Mouse (Mus musculus) heart, postnatal 0 days (tissue): Measurements from ENCODE around the gene Tmprss9. TPM values are rescaled to one million over a fixed set of nuclear protein-coding genes. Genes with fewer than 3 reads are reported as not detected.
A peak's percentile ranks its signal among the peaks of the same experiment; 100 is the strongest.

Experiments
- ATAC-seq: fragments of 200-750 bp; cut with Nextera tagmentation; 2 replicates; pipeline ENCODE4 v1.8.0; 2017; ENCODE audit warnings: low read depth, moderate number of reproducible peaks, moderate library complexity; ENCODE audit not compliant: insufficient read depth
- DNase-seq: peaks from one replicate; pipeline ENCODE4 v3.0.0-alpha.2; 2016; ENCODE audit warnings: low spot score
- H3K27ac ChIP-seq: fragments of 300-500 bp; sonication (generic); 2 replicates; pipeline ENCODE4 v1.5.1; 2014; ENCODE audit warnings: low read depth, mild to moderate bottlenecking
- H3K27me3 ChIP-seq: fragments of 300-500 bp; sonication (generic); 2 replicates; pipeline ENCODE4 v1.6.1; 2014; ENCODE audit warnings: low read length, mixed read lengths; ENCODE audit not compliant: control insufficient read depth, insufficient read depth
- H3K36me3 ChIP-seq: fragments of 300-500 bp; sonication (generic); replicated peaks from 2 replicates; pipeline ENCODE4 v1.6.1; 2014; ENCODE audit warnings: low read length, mixed read lengths; ENCODE audit not compliant: control insufficient read depth, insufficient read depth
- H3K4me1 ChIP-seq: fragments of 300-500 bp; sonication (generic); 2 replicates; pipeline ENCODE4 v1.6.1; 2014; ENCODE audit warnings: antibody characterized with exemption; ENCODE audit not compliant: control insufficient read depth, insufficient read depth
- H3K4me2 ChIP-seq: fragments of 300-500 bp; sonication (generic); 2 replicates; pipeline ENCODE4 v1.6.1; 2014; ENCODE audit warnings: low read depth, mild to moderate bottlenecking, low read length, moderate library complexity
- H3K4me3 ChIP-seq: fragments of 300-500 bp; sonication (generic); 2 replicates; pipeline ENCODE4 v1.5.1; 2014; ENCODE audit warnings: low read depth, low read length
- H3K9ac ChIP-seq: fragments of 300-500 bp; sonication (generic); replicated peaks from 2 replicates; pipeline ENCODE4 v1.6.1; 2014; ENCODE audit warnings: low read depth, low read length, mixed read lengths
- H3K9me3 ChIP-seq: fragments of 300-500 bp; sonication (generic); replicated peaks from 2 replicates; pipeline ENCODE4 v1.6.1; 2016; ENCODE audit warnings: low read length; ENCODE audit not compliant: control insufficient read depth
- CTCF ChIP-seq: IDR thresholded peaks from 2 replicates; pipeline ENCODE4 v1.5.1; 2016; ENCODE audit warnings: antibody characterized with exemption, control low read depth, low read depth
- EP300 ChIP-seq: IDR thresholded peaks from 2 replicates; pipeline ENCODE4 v1.6.1; 2016; ENCODE audit warnings: antibody characterized with exemption, low read depth
- WGBS: fragments of 180-500 bp; shearing (Covaris S2); extraction: QIAGEN DNeasy Blood & Tissue Kit; methylation state at CpG from one replicate; pipeline ENCODE4 v1.1.7; 2014; 5-methylcytosine and 5-hydroxymethylcytosine counted together
- polyA plus RNA-seq: library from polyadenylated mRNA; unstranded; fragments of >200 nt; fragmentation: Nextera tagmentation; extraction: Ambion mirVana; gene quantifications from 2 replicates; pipeline ENCODE4 v1.2.1, GENCODE M21; 2015
- total RNA-seq: library from RNA; depleted of rRNA; stranded (reverse); fragments of >200 nt; gene quantifications from 2 replicates; pipeline ENCODE4 v1.2.3, GENCODE M21; 2014; ENCODE audit warnings: low replicate concordance

The Tmprss9 gene
- total and polyA plus RNA-seq, 2 experiments from 2014 or later, result not detected

DNA sequence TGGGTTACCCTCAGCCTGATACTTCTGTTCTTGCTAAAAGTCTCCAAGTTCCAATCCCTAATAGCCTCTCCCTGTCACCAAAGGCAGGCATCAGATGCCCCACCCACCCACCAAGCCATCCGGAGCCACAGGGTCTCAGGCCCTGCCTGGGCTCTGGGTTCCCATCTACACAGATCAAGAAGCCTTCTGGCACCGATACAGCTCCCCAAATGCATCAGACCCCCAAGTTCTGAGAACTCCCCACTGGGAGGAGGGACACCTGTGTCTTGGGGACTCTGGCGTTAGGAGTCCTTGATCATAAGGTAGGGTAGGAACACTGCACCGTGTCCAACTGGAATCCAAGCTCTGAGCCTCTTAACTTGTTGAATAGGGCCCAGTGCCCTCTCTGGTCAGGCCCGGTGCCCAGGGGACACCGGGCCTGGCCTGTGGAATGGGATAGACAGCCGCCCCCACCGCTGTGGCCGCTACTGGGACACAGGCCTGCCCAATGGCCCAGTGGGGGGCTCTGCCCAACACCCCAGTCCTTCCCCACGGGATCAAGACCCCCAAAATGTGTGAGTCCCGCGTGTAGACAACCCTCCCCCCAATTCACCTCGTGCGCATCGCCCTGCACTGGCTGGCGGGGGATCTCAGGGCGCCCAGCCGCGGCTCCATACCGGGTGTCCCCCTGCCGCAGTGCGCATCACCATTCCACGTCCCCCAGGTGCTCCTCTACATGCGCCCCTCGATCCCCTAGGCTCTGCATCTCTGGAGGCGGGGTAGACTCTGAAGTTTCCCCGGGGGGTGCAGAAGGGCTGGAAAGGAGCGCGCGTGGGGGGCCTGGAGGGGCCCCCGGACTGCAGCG lies 28.3 kb upstream of the Tmprss9 start:
- WGBS, result 14% methylated on average over 32 of the region's 32 CpGs
- peaks cover 9% of the 10 kb centered on the region; the same call in 1 of the 2 replicates for H3K4me1 ChIP-seq
- DNase-seq, result no peak
- no peaks in the 10 kb centered on the region for H3K36me3 ChIP-seq
- TF ChIP-seq EP300 (no peak), CTCF (no peak)
- H3K4me3 ChIP-seq, result peak overlapping the region; percentile 44
- peaks cover 30% of the 10 kb centered on the region for H3K27me3 ChIP-seq
- H3K9ac ChIP-seq, result peak overlapping the region; percentile 43
- no peaks in the 10 kb centered on the region for H3K9me3 ChIP-seq
- peak overlapping the region; percentile 78 for H3K4me2 ChIP-seq
- no peak for ATAC-seq
- no peak overlapping the region for H3K27ac ChIP-seq

DNA sequence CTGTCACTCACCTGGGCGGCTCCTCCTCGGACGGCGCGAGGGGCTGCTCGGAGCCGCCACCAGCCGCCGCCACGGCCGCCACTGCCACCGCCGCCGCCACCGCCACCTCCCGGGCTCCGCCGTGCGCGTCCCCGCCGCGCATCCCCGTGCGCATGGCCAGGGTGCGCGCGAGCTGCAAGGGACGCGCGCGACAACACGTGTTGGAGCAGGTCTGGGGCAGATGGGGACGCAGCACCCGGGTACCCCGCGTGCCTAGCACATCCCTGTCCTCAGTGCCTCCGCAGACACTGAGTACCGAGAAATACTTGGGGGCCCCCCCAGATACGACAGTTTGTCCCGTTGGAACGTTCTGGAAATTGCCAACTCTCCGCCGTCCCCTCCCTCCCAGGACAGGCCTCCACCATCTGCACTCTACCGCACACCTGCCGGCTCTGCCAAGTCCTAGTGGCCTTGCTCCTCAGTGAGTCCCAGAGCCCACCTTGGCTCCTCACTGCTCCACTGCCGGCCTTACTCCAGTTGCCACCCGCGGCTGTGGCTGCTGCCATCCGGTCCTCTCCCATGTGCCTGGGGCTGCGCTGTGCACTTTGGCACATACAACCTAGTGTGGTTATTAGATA lies 27.6 kb upstream of the Tmprss9 start, which contains the start of gene Lingo3:
Gene Lingo3, minus strand, starts transcription at position 109 of the 617 bp plus-strand sequence.
- Histone ChIP-seq H3K27me3 (peaks cover 30% of the 10 kb centered on the region), H3K9ac (peak within 1 kb of the TSS; percentile 43), H3K4me2 (peak within 1 kb of the TSS; percentile 78), H3K4me3 (peak within 1 kb of the TSS; percentile 44), H3K36me3 (no peaks in the 10 kb centered on the region), H3K4me1 (peaks cover 9% of the 10 kb centered on the region), H3K27ac (no peak within 1 kb of the TSS), H3K9me3 (no peaks in the 10 kb centered on the region)
- DNase-seq, result no peak
- TF ChIP-seq CTCF (no peak), EP300 (no peak)
- peak; percentile 22; the same call in 1 of the 2 replicates for ATAC-seq
- WGBS, result 6% methylated on average over 49 of the region's 51 CpGs

DNA sequence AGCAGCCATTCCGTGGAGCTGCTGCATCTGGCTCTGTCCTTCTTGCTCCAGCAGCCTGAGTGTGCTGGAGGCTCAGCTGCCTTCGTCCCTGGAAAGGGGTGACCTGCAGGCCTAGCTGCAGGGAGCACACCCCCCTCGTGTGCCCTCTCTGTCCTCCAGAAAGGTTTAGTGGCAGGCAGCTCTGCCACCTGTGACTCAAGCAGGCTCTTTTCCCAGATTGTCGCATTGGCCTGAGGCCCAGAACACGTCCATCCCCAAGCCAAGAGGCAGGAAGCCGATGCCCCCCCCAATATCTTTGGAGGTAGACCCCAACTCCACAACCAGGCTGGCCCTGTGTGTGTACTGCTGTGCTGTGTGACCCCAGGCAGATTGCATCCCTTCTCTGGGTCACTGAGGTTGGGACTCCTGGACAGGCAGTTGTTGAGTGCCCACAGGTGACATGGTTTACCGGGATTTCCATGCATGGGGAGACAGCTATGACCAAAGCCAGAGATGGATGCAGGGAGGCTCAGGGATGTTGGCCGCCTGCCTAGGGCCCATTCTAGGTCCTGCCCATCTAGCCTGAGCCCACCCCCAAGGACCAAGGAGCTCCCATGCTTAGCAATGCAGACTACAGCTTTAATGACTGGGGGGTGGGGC lies 26.5 kb upstream of the Tmprss9 start:
- no peaks in the 10 kb centered on the region for H3K36me3 ChIP-seq
- H3K27ac ChIP-seq, result no peak overlapping the region
- no peak for ATAC-seq
- H3K4me2 ChIP-seq, result no peak overlapping the region
- no peak for DNase-seq
- WGBS, result 31% methylated on average over 8 of the region's 8 CpGs
- H3K9me3 ChIP-seq, result no peaks in the 10 kb centered on the region
- H3K4me3 ChIP-seq, result no peak overlapping the region
- TF ChIP-seq EP300, result no peak
- no peak for TF ChIP-seq CTCF
- H3K27me3 ChIP-seq, result peaks cover 30% of the 10 kb centered on the region
- no peak overlapping the region for H3K9ac ChIP-seq
- H3K4me1 ChIP-seq, result peaks cover 9% of the 10 kb centered on the region

DNA sequence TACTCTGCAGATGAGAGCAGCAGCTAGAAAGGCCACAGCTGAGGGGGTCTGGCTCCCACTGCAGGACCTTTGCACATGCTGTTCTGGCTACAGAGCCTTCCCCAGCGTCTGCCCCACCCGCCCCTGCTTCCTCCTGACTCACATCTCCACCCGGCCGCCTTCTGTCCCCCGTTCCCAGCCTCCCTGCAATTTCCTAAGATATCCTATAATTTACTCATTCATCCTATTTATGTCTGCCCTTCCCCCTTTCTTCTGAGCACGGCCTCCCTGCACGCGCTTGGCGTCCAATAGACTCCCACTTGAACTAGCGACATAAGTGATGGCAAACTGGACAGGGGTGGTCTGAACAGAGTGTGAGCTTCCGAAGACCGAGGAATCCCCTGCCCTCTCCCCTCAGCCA lies 25.9 kb upstream of the Tmprss9 start:
- no peaks in the 10 kb centered on the region for H3K9me3 ChIP-seq
- ATAC-seq (no peak), DNase-seq (no peak)
- TF ChIP-seq EP300, result no peak
- no peak for TF ChIP-seq CTCF
- peaks cover 9% of the 10 kb centered on the region for H3K4me1 ChIP-seq
- H3K4me2 ChIP-seq, result no peak overlapping the region
- H3K27ac ChIP-seq, result no peak overlapping the region
- H3K9ac ChIP-seq, result no peak overlapping the region
- H3K36me3 ChIP-seq, result no peaks in the 10 kb centered on the region
- no peak overlapping the region for H3K4me3 ChIP-seq
- 70% methylated on average over 12 of the region's 12 CpGs for WGBS
- peaks cover 30% of the 10 kb centered on the region for H3K27me3 ChIP-seq

GRCm38 (mm10) chr10:80848571-80848970 lies 23.1 kb upstream of the Tmprss9 start:
- Histone ChIP-seq H3K9me3 (no peaks in the 10 kb centered on the region), H3K4me2 (no peak overlapping the region), H3K4me3 (no peak overlapping the region), H3K27me3 (peaks cover 16% of the 10 kb centered on the region), H3K36me3 (peaks cover 17% of the 10 kb centered on the region), H3K9ac (no peak overlapping the region), H3K27ac (no peak overlapping the region), H3K4me1 (peaks cover 8% of the 10 kb centered on the region)
- no peak for DNase-seq
- no peak for TF ChIP-seq EP300
- peak; percentile 43 for ATAC-seq
- 9% methylated on average over 10 of the region's 10 CpGs for WGBS
